Comparison of ENCODE assay signal across 18 mouse cellular contexts in genomic region chr13:81730362-81730761, GRCm38 (mm10). TPM values are rescaled to one million over a fixed set of nuclear protein-coding genes. Genes with fewer than 3 reads are reported as not detected.
DNase-seq lines count a peak whose midpoint lies in the region; ATAC-seq lines count a peak whose summit lies in the region.
"Had no signal": no experiment of that assay in that cellular context is flagged by ENCODE, and none has a peak within 500 bp of the region (broad histone marks: within the 10 kb centered on the region; RNA-seq: fewer than 3 reads in every experiment).

No protein-coding gene starts in this region.

- peak; percentile 45; the same call in 1 of the 2 replicates for ATAC-seq in common myeloid progenitor, adult 5-6 weeks (replicated peaks; ENCODE audit: low read depth, poor library complexity, severe bottlenecking)
- ATAC-seq in liver, embryonic 11.5 days (replicated peaks; ENCODE audit: low FRiP score), result peak; percentile 88
- peak; percentile 66 for ATAC-seq in liver, embryonic 15.5 days (ENCODE audit: insufficient read depth)
- peak; percentile 82 for ATAC-seq in megakaryocyte-erythroid progenitor cell, adult 5-6 weeks (replicated peaks; ENCODE audit: low FRiP score, low TSS enrichment, poor library complexity, severe bottlenecking)
- ATAC-seq: activated CD4-positive, CD25-positive, alpha-beta regulatory T cell, adult 4 months; forebrain, embryonic 14.5 days; Patski had no signal

- H3K9me3 ChIP-seq in liver, embryonic 11.5 days (ENCODE audit: control insufficient read depth, low read length), result no peaks in the 10 kb centered on the region
- no peaks in the 10 kb centered on the region for H3K9me3 ChIP-seq in liver, embryonic 15.5 days (replicated peaks)
- H3K9me3 ChIP-seq: embryonic facial prominence, embryonic 12.5 days; heart, embryonic 12.5 days; hindbrain, embryonic 15.5 days had no signal

- H3K27me3 ChIP-seq in liver, embryonic 11.5 days (replicated peaks; ENCODE audit: control insufficient read depth, insufficient read depth, low read length), result no peaks in the 10 kb centered on the region
- H3K27me3 ChIP-seq in liver, embryonic 15.5 days, result no peaks in the 10 kb centered on the region
- H3K27me3 ChIP-seq: embryonic facial prominence, embryonic 12.5 days; heart, embryonic 12.5 days; hindbrain, embryonic 15.5 days; Patski had no signal

- peak overlapping the region; percentile 3; the same call in 1 of the 2 replicates for H3K4me2 ChIP-seq in liver, embryonic 11.5 days
- H3K4me2 ChIP-seq in liver, embryonic 15.5 days, result no peak overlapping the region
- H3K4me2 ChIP-seq: embryonic facial prominence, embryonic 12.5 days; heart, embryonic 12.5 days; hindbrain, embryonic 15.5 days had no signal

- no peak overlapping the region for H3K9ac ChIP-seq in liver, embryonic 11.5 days (ENCODE audit: low read depth, low read length)
- H3K9ac ChIP-seq in liver, embryonic 15.5 days, result no peak overlapping the region
- H3K9ac ChIP-seq: embryonic facial prominence, embryonic 12.5 days; heart, embryonic 12.5 days; hindbrain, embryonic 15.5 days had no signal

- H3K4me1 ChIP-seq in liver, embryonic 11.5 days (replicated peaks; ENCODE audit: control insufficient read depth, insufficient read depth, low read length), result peaks cover 10% of the 10 kb centered on the region; the same call in 1 of the 2 replicates
- H3K4me1 ChIP-seq in liver, embryonic 15.5 days (replicated peaks), result peaks cover 13% of the 10 kb centered on the region
- H3K4me1 ChIP-seq: embryonic facial prominence, embryonic 12.5 days; hindbrain, embryonic 15.5 days had no signal

- DNase-seq in liver, embryonic 11.5 days (ENCODE audit: low spot score), result no peak
- no peak for DNase-seq in spleen, adult 12 weeks (ENCODE audit: low spot score)
- no peak for DNase-seq in urinary bladder, postnatal 4 days (ENCODE audit: low spot score in 2 of 2)
- DNase-seq in cerebellum, postnatal 25 days, result no peak
- DNase-seq: adrenal gland, postnatal 14 days; cerebellum, adult 2 months; cerebellum, postnatal 10 days; gastrocnemius, adult 2 months; gastrocnemius, postnatal 25 days had no signal

- H3K4me3 ChIP-seq in liver, embryonic 11.5 days (ENCODE audit: low read depth, low read length), result no peak overlapping the region
- H3K4me3 ChIP-seq in liver, embryonic 15.5 days (replicated peaks), result no peak overlapping the region
- H3K4me3 ChIP-seq: embryonic facial prominence, embryonic 12.5 days; gastrocnemius, adult 2 months; heart, embryonic 12.5 days; hindbrain, embryonic 15.5 days had no signal

- H3K36me3 ChIP-seq in liver, embryonic 11.5 days (ENCODE audit: control insufficient read depth, insufficient read depth, low read length), result no peaks in the 10 kb centered on the region
- no peaks in the 10 kb centered on the region for H3K36me3 ChIP-seq in liver, embryonic 15.5 days (replicated peaks)
- H3K36me3 ChIP-seq: embryonic facial prominence, embryonic 12.5 days; heart, embryonic 12.5 days; hindbrain, embryonic 15.5 days had no signal

- H3K27ac ChIP-seq in liver, embryonic 11.5 days (ENCODE audit: low read depth, low read length), result no peak overlapping the region
- 0 out of 2 replicates have a peak overlapping the region, but pooled peaks have one; percentile 9 for H3K27ac ChIP-seq in liver, embryonic 15.5 days (replicated peaks)
- H3K27ac ChIP-seq: embryonic facial prominence, embryonic 12.5 days; gastrocnemius, adult 2 months; hindbrain, embryonic 15.5 days had no signal

- WGBS in liver, embryonic 11.5 days, result 45% methylated on average over 1 of the region's 1 CpGs
- 17% methylated on average over 1 of the region's 1 CpGs for WGBS in liver, embryonic 15.5 days (ENCODE audit: insufficient replicate concordance)

RNA-seq across cellular contexts. Expression of gene Mblac2, which starts 19.2 kb away (rescaled TPM):
- total RNA-seq in common myeloid progenitor, adult 5-6 weeks (2017), result 6.7 and 7.0 TPM in 2 replicates
- polyA plus RNA-seq in liver, embryonic 11.5 days (2014; fragmentation: Nextera tagmentation; extraction: Ambion mirVana), result 3.7 and 5.2 TPM in 2 replicates
- polyA plus RNA-seq in liver, embryonic 15.5 days (2015; fragmentation: Nextera tagmentation; extraction: Ambion mirVana), result 3.4 and 3.7 TPM in 2 replicates
- 3.4 and 9.1 TPM in 2 replicates for total RNA-seq in megakaryocyte-erythroid progenitor cell, adult 5-6 weeks (2014; fragmentation: Nextera tagmentation)
- total RNA-seq in megakaryocyte-erythroid progenitor cell, adult 5-6 weeks (2017), result 2.4 and 4.3 TPM in 2 replicates

RNA-seq across cellular contexts. Expression of gene Polr3g, which starts 19.5 kb away (rescaled TPM):
- 28.1 and 39.1 TPM in 2 replicates for total RNA-seq in common myeloid progenitor, adult 5-6 weeks (2017)
- 22.9 and 26.3 TPM in 2 replicates for polyA plus RNA-seq in liver, embryonic 11.5 days (2014; fragmentation: Nextera tagmentation; extraction: Ambion mirVana)
- polyA plus RNA-seq in liver, embryonic 15.5 days (2015; fragmentation: Nextera tagmentation; extraction: Ambion mirVana), result 7.8 and 10.0 TPM in 2 replicates
- total RNA-seq in megakaryocyte-erythroid progenitor cell, adult 5-6 weeks (2014; fragmentation: Nextera tagmentation), result 28.5 and 38.2 TPM in 2 replicates
- total RNA-seq in megakaryocyte-erythroid progenitor cell, adult 5-6 weeks (2017), result 31.6 and 39.2 TPM in 2 replicates

RNA-seq across cellular contexts. Expression of gene Cetn3, which starts 52.5 kb away (rescaled TPM):
- 554 and 590 TPM in 2 replicates for total RNA-seq in common myeloid progenitor, adult 5-6 weeks (2017)
- 247 and 270 TPM in 2 replicates for polyA plus RNA-seq in liver, embryonic 11.5 days (2014; fragmentation: Nextera tagmentation; extraction: Ambion mirVana)
- polyA plus RNA-seq in liver, embryonic 15.5 days (2015; fragmentation: Nextera tagmentation; extraction: Ambion mirVana), result 68.7 and 88.5 TPM in 2 replicates
- 164 and 207 TPM in 2 replicates for total RNA-seq in megakaryocyte-erythroid progenitor cell, adult 5-6 weeks (2014; fragmentation: Nextera tagmentation)
- total RNA-seq in megakaryocyte-erythroid progenitor cell, adult 5-6 weeks (2017), result 401 and 724 TPM in 2 replicates
